Comparison of ENCODE assay signal across 9 mouse cellular contexts in genomic region chr10:81543633-81544032, GRCm38 (mm10). TPM values are rescaled to one million over a fixed set of nuclear protein-coding genes. Genes with fewer than 3 reads are reported as not detected.
DNase-seq lines count a peak whose midpoint lies in the region; ATAC-seq and TF ChIP-seq lines count a peak whose summit lies in the region.
"Had no signal": no experiment of that assay in that cellular context is flagged by ENCODE, and none has a peak within 500 bp of the region (broad histone marks: within the 10 kb centered on the region; RNA-seq: fewer than 3 reads in every experiment).

No protein-coding gene starts in this region.

- H3K27me3 ChIP-seq in heart, embryonic 14.5 days (ENCODE audit: control insufficient read depth, insufficient read depth, low read length) = no peaks in the 10 kb centered on the region
- no peaks in the 10 kb centered on the region for H3K27me3 ChIP-seq in G1E (ENCODE audit: insufficient read depth, low read length)
- no peaks in the 10 kb centered on the region for H3K27me3 ChIP-seq in hindbrain, embryonic 10.5 days (ENCODE audit: insufficient read depth, poor library complexity, severe bottlenecking)
- no peaks in the 10 kb centered on the region for H3K27me3 ChIP-seq in midbrain, embryonic 10.5 days (ENCODE audit: low read depth, poor library complexity, severe bottlenecking)
- H3K27me3 ChIP-seq: Patski had no signal

- no peak overlapping the region for H3K27ac ChIP-seq in heart, embryonic 14.5 days (replicated peaks in 1 of 2; ENCODE audit: control insufficient read depth in 1 of 2, insufficient read depth in 1 of 2, low read depth in 2 of 2, low read length in 2 of 2)
- H3K27ac ChIP-seq in hindbrain, embryonic 10.5 days = no peak overlapping the region; the same call in 1 of the 2 replicates
- peak overlapping the region; percentile 92 for H3K27ac ChIP-seq in midbrain, embryonic 10.5 days (replicated peaks)

- H3K9me3 ChIP-seq in heart, embryonic 14.5 days (ENCODE audit: control insufficient read depth, low read length) = no peaks in the 10 kb centered on the region
- no peaks in the 10 kb centered on the region for H3K9me3 ChIP-seq in G1E (replicated peaks)
- H3K9me3 ChIP-seq in hindbrain, embryonic 10.5 days = no peaks in the 10 kb centered on the region
- no peaks in the 10 kb centered on the region for H3K9me3 ChIP-seq in midbrain, embryonic 10.5 days (replicated peaks)

- peak overlapping the region; percentile 98 for H3K4me2 ChIP-seq in heart, embryonic 14.5 days (ENCODE audit: low read length)

- no peak for ATAC-seq in heart, embryonic 14.5 days (ENCODE audit: insufficient number of reproducible peaks, insufficient read depth, low FRiP score, low read depth)
- ATAC-seq in G1E (ENCODE audit: extremely low read depth, insufficient number of reproducible peaks, low FRiP score, poor library complexity, severe bottlenecking) = no peak

- WGBS in heart, embryonic 14.5 days = 77% methylated on average over 1 of the region's 1 CpGs
- 79% methylated on average over 1 of the region's 1 CpGs for WGBS in hindbrain, embryonic 10.5 days
- WGBS in midbrain, embryonic 10.5 days = 57% methylated on average over 1 of the region's 1 CpGs

- no peak for DNase-seq in heart, adult 8-10 months (ENCODE audit: low spot score)
- no peak for DNase-seq in G1E (ENCODE audit: low spot score)
- DNase-seq in hindbrain, embryonic 10.5 days (ENCODE audit: low spot score) = no peak
- no peak for DNase-seq in midbrain, embryonic 10.5 days (ENCODE audit: low spot score)
- no peak for DNase-seq in adrenal gland, postnatal 36 days
- no peak for DNase-seq in urinary bladder, postnatal 14 days (ENCODE audit: low spot score)
- no peak for DNase-seq in thymus, postnatal 4 days

- TF ChIP-seq CTCF in G1E (IDR thresholded peaks at IDR 0.05; ENCODE audit: low read depth, low read length) = no peak

- peaks cover 20 to 34% of the 10 kb centered on the region in 2 experiments for H3K4me1 ChIP-seq in heart, embryonic 14.5 days (ENCODE audit: control insufficient read depth in 2 of 2, insufficient read depth in 2 of 2, low read length in 2 of 2)
- peaks cover 75% of the 10 kb centered on the region for H3K4me1 ChIP-seq in G1E (ENCODE audit: insufficient read depth, low read depth, low read length)
- H3K4me1 ChIP-seq in hindbrain, embryonic 10.5 days (replicated peaks) = peaks cover 49% of the 10 kb centered on the region
- H3K4me1 ChIP-seq in midbrain, embryonic 10.5 days = peaks cover 44% of the 10 kb centered on the region

- H3K36me3 ChIP-seq in heart, embryonic 14.5 days (ENCODE audit: control insufficient read depth, insufficient read depth, low read length) = 0 out of 2 replicates have a peak, but pooled peaks cover 4% of the 10 kb centered on the region
- H3K36me3 ChIP-seq in G1E (replicated peaks) = peaks cover 51% of the 10 kb centered on the region
- H3K36me3 ChIP-seq in hindbrain, embryonic 10.5 days = peaks cover 41% of the 10 kb centered on the region
- H3K36me3 ChIP-seq in midbrain, embryonic 10.5 days = peaks cover 42% of the 10 kb centered on the region

- peak overlapping the region; percentile 93 for H3K9ac ChIP-seq in heart, embryonic 14.5 days (ENCODE audit: low read length)

- peak overlapping the region; percentile 80 to 97 for H3K4me3 ChIP-seq in heart, embryonic 14.5 days (ENCODE audit: control insufficient read depth in 1 of 2, insufficient read depth in 1 of 2, low read depth in 1 of 2, low read length in 2 of 2)
- H3K4me3 ChIP-seq in G1E (ENCODE audit: low read depth, low read length) = peak overlapping the region; percentile 93; the same call in 1 of the 2 replicates
- peak overlapping the region; percentile 86 for H3K4me3 ChIP-seq in hindbrain, embryonic 10.5 days
- H3K4me3 ChIP-seq in midbrain, embryonic 10.5 days = peak overlapping the region; percentile 90

RNA-seq across cellular contexts. Expression of gene Gna11, which starts 1.4 kb away (rescaled TPM):
- polyA plus RNA-seq in heart, embryonic 14.5 days (2014; fragmentation: Nextera tagmentation; extraction: Ambion mirVana) = 54.9 and 57.4 TPM in 2 replicates
- 10 to 100 TPM; 47.7 to 54.1 (median 50.9) TPM for total RNA-seq in heart, adult 8-10 months (2022)
- total RNA-seq in G1E (2014; fragmentation: Nextera tagmentation) (6.4 and 6.5 TPM in 2 replicates), G1E (2017) (8.4 and 9.7 TPM in 2 replicates)
- polyA plus RNA-seq in G1E (2012) = 13.0 and 14.0 TPM in 2 replicates
- polyA plus RNA-seq in hindbrain, embryonic 10.5 days (2016; fragmentation: Nextera tagmentation; extraction: Ambion mirVana) = 71.2 and 76.9 TPM in 2 replicates
- polyA plus RNA-seq in midbrain, embryonic 10.5 days (2016; fragmentation: Nextera tagmentation; extraction: Ambion mirVana) = 70.7 and 73.7 TPM in 2 replicates
- 10 to 100 TPM; 79.2 to 84.2 TPM for total RNA-seq in adrenal gland, postnatal 36 days (2021)

RNA-seq across cellular contexts. Expression of gene Aes, which starts 15.7 kb away (rescaled TPM):
- polyA plus RNA-seq in heart, embryonic 14.5 days (2014; fragmentation: Nextera tagmentation; extraction: Ambion mirVana) = 367 and 598 TPM in 2 replicates
- total RNA-seq in heart, adult 8-10 months (2022) = 1,000 to 10,000 TPM; 1,133 to 1,192 (median 1,173) TPM
- total RNA-seq in G1E (2014; fragmentation: Nextera tagmentation) (396 and 400 TPM in 2 replicates), G1E (2017) (182 and 238 TPM in 2 replicates)
- polyA plus RNA-seq in G1E (2012) = 1,535 and 1,925 TPM in 2 replicates
- polyA plus RNA-seq in hindbrain, embryonic 10.5 days (2016; fragmentation: Nextera tagmentation; extraction: Ambion mirVana) = 297 and 430 TPM in 2 replicates
- 334 and 467 TPM in 2 replicates for polyA plus RNA-seq in midbrain, embryonic 10.5 days (2016; fragmentation: Nextera tagmentation; extraction: Ambion mirVana)
- 1,000 to 10,000 TPM in 1 of 2 experiments, 100 to 1,000 TPM in 1; 897 to 1,114 TPM for total RNA-seq in adrenal gland, postnatal 36 days (2021)

RNA-seq across cellular contexts. Expression of gene Gna15, which starts 19.6 kb away (rescaled TPM):
- 0.74 and 0.89 TPM in 2 replicates for polyA plus RNA-seq in heart, embryonic 14.5 days (2014; fragmentation: Nextera tagmentation; extraction: Ambion mirVana)
- total RNA-seq in heart, adult 8-10 months (2022) = under 1 TPM; 0.37 to 0.78 (median 0.54) TPM
- total RNA-seq in G1E (2014; fragmentation: Nextera tagmentation) (20.9 and 22.5 TPM in 2 replicates), G1E (2017) (20.1 and 21.5 TPM in 2 replicates)
- polyA plus RNA-seq in G1E (2012) = 16.5 TPM in 2 replicates
- 0.63 and 1.6 TPM in 2 replicates for polyA plus RNA-seq in hindbrain, embryonic 10.5 days (2016; fragmentation: Nextera tagmentation; extraction: Ambion mirVana)
- polyA plus RNA-seq in midbrain, embryonic 10.5 days (2016; fragmentation: Nextera tagmentation; extraction: Ambion mirVana) = 0.53 and 0.85 TPM in 2 replicates
- total RNA-seq in adrenal gland, postnatal 36 days (2021) = 1 to 10 TPM; 1.0 to 1.3 TPM
- polyA plus RNA-seq: Patski had no signal

RNA-seq across cellular contexts. Expression of gene Tle2, which starts 30.7 kb away (rescaled TPM):
- 21.6 and 21.8 TPM in 2 replicates for polyA plus RNA-seq in heart, embryonic 14.5 days (2014; fragmentation: Nextera tagmentation; extraction: Ambion mirVana)
- total RNA-seq in heart, adult 8-10 months (2022) = 10 to 100 TPM in 2 of 4 experiments, 1 to 10 TPM in 2; 5.4 to 12.1 (median 9.1) TPM
- 0.45 and 1.8 TPM in 2 replicates for total RNA-seq in G1E (2014; fragmentation: Nextera tagmentation)
- 1.5 and 2.5 TPM in 2 replicates for total RNA-seq in G1E (2017)
- 3.3 and 3.6 TPM in 2 replicates for polyA plus RNA-seq in G1E (2012)
- 8.6 and 15.7 TPM in 2 replicates for polyA plus RNA-seq in hindbrain, embryonic 10.5 days (2016; fragmentation: Nextera tagmentation; extraction: Ambion mirVana)
- 9.7 and 13.5 TPM in 2 replicates for polyA plus RNA-seq in midbrain, embryonic 10.5 days (2016; fragmentation: Nextera tagmentation; extraction: Ambion mirVana)
- total RNA-seq in adrenal gland, postnatal 36 days (2021) = 10 to 100 TPM; 30.1 to 65.0 TPM

RNA-seq across cellular contexts. Expression of gene S1pr4, which starts 43.7 kb away (rescaled TPM):
- 0.24 and 0.35 TPM in 2 replicates for polyA plus RNA-seq in heart, embryonic 14.5 days (2014; fragmentation: Nextera tagmentation; extraction: Ambion mirVana)
- 1 to 10 TPM in 2 of 4 experiments, under 1 TPM in 2; 0.88 to 1.4 (median 1.0) TPM for total RNA-seq in heart, adult 8-10 months (2022)
- total RNA-seq in G1E (2014; fragmentation: Nextera tagmentation) (not detected in 2 replicates), G1E (2017) (1.6 and 1.9 TPM in 2 replicates)
- 0.75 and 1.00 TPM in 2 replicates for polyA plus RNA-seq in G1E (2012)
- polyA plus RNA-seq in hindbrain, embryonic 10.5 days (2016; fragmentation: Nextera tagmentation; extraction: Ambion mirVana) = 0.39 and 0.42 TPM in 2 replicates
- 0.37 and 0.89 TPM in 2 replicates for polyA plus RNA-seq in midbrain, embryonic 10.5 days (2016; fragmentation: Nextera tagmentation; extraction: Ambion mirVana)
- total RNA-seq in adrenal gland, postnatal 36 days (2021) = 1 to 10 TPM; 1.1 to 1.2 TPM
